Mouse (Mus musculus) heart, postnatal 14 days (tissue): ENCODE data around the gene Plekhh2. TPM values are rescaled to one million over a fixed set of nuclear protein-coding genes. Genes with fewer than 3 reads are reported as not detected.

ENCODE experiments used
- DNase-seq, 2 experiments: peaks; one replicate each; pipeline ENCODE4 v3.0.0; 2021 to 2022
- intact Hi-C: fragments of 180-260 bp; cut with DNase I; formaldehyde crosslinking; loops from one replicate; pipeline ENCODE4 v1.15.1; 2025
- total RNA-seq, 2 experiments: library from RNA; stranded (reverse); gene quantifications; 2 replicates each; pipeline ENCODE4 v1.2.3; 2021

Gene Plekhh2
- total RNA-seq, 2 experiments from 2014 or later = 4.9 to 6.3 TPM

- DNase-seq = no peak
- intact Hi-C loops = no loop called here
These were observed 120.1 kb downstream of the Plekhh2 start for GRCm38 (mm10) chr17:84631836-84632235.

- DNase-seq = no peak
- intact Hi-C loops = no loop called here
These were observed 121.7 kb downstream of the Plekhh2 start for GRCm38 (mm10) chr17:84633443-84633842.

- peak in 1 of 2 experiments; percentile 23 for DNase-seq
- intact Hi-C loops = no loop called here
These were observed 124.6 kb downstream of the Plekhh2 start for GRCm38 (mm10) chr17:84636328-84636727.

GRCm38 (mm10) chr17:84637971-84638370 lies 126.3 kb downstream of the Plekhh2 start:
- DNase-seq = no peak
- intact Hi-C loops = no loop called here

DNA sequence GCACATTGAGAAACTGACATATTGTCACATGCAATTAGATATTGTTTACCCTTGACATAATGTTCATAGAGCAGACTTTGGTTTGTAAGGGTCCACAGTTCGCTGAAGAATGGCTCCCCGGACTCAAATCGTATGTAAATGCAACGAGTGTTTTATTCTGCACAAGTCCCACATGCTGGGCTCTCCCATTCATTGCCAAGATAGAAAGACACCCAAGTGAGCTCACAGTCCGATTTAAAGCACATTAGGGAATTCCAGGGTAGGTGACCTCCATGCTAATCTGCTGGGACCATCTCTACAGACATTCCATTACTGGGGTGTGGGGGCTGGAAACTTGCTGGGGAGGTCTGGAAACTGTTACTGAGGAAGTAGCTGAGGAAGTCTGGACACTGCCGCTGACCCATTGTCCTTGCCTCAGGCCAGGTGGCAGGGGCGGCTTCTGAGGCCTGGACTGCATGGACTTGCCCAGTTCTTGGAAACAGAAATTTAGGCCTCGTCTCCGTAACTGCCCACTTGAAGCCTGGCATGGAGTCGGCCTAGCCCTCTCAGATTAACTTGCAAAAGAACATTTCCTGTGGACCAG lies 128.2 kb downstream of the Plekhh2 start:
- intact Hi-C loops = no loop called here

GRCm38 (mm10) chr17:84641893-84642292 lies 130.2 kb downstream of the Plekhh2 start:
- intact Hi-C loops = no loop called here
- peak; percentile 21 to 49 for DNase-seq

More for the DNA sequence above, 128.2 kb downstream of the Plekhh2 start:
- no peak for DNase-seq

- intact Hi-C loops = no loop called here
- no peak for DNase-seq
These were observed 130.6 kb downstream of the Plekhh2 start for GRCm38 (mm10) chr17:84642324-84642723.

DNA sequence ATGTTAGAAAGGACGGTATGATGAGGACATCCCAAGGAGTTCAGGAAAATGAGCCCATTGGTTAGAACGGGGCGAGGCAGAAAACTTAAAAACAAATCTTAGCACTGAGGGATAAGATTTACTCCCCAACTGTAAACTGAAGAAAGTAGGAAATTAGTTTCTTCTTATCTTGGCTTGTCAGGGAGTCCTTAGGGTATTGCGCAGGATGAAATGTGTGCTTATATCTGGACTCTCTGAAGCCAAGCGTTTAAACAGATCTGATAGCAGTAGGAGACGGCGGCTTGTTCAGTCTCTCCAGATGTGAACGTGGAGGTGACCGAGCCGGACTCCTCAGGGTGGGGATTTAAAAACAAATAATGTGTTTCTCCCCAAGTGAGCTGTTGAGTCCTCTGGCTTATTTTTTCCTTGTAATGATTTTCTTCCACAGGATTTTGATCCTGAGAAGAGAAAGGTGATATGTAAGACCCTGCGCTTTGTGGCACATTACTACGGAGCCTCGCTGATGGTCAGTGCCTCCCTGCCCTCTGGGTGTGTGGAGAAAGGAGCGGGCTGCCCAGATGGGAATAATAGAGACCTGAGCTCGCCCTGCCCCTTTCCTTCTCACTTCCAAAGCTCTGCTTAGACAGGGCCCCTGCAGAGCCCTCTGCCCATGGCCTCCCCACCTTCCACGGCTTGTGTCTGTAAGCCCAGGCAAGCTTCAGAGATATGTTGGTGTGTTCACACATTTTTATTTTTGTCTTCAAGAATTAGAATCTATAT lies 132.8 kb downstream of the Plekhh2 start:
- intact Hi-C loops = no loop called here
- no peak for DNase-seq

GRCm38 (mm10) chr17:84645119-84645518 lies 133.4 kb downstream of the Plekhh2 start:
- DNase-seq = no peak
- intact Hi-C loops = no loop called here

DNA sequence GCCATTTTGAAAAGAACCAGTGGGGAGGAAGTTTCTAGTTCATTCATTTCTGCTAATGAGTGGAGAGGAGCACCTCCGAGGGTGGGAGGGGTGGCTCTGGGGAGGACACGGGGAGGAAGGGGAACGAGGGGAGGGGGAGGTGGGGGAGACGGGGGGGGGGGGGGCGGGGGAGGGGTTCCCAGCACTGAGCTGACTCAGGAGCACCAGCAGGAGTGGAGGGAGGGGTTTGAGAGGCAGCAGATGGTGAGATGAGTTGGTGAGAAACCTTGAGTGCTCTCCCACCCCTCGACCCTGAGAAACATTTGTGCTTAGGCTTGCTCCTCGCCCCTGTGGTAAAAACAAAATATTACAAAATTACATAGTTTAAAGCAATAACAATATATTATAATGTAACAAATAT lies 134.2 kb downstream of the Plekhh2 start:
- no peak for DNase-seq
- intact Hi-C loops = no loop called here

DNA sequence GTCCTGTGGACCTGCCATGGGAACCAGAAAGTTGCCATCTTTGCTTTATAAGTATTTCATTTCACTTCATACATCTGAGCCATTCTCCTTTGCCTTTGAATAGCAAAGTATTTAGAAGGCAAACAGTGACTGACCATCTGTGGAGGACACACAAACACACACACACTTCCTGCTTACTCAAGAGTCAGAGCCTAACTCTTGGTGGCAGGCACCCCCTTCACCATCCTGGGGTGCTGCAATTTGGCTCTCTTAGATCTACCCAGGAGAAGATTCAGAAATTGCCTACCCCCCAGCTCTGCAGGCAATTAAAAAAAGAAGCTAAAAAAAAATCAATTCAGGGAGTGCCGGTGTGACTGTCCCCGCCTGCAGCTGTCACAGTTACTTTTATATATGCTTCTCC lies 134.8 kb downstream of the Plekhh2 start:
- DNase-seq = no peak
- intact Hi-C loops = no loop called here

DNA sequence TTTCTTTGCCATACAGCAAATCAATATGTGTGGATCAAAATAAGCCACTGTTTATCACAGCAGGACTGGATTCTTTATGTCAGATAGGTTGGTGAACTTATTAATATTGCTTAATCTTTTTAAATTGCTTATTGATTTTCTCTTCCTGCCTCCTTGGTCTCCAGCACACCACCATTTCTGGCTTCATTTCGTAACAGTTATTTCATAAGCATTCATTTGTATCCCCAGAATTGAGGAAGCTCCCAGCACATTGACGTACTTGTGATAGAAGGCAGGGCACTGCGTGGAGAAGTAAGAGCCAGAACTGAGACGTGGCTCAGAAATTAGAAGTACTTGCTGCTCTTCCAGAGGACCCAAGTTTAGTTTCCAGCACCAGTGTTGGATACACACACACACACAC lies 135.9 kb downstream of the Plekhh2 start:
- no peak for DNase-seq
- intact Hi-C loops = no loop called here

- intact Hi-C loops = no loop called here
- no peak for DNase-seq
These were observed 138.8 kb downstream of the Plekhh2 start for GRCm38 (mm10) chr17:84650302-84651017.

GRCm38 (mm10) chr17:84653544-84653943 lies 141.8 kb downstream of the Plekhh2 start:
- no peak for DNase-seq
- intact Hi-C loops = no loop called here

- intact Hi-C loops = no loop called here
- no peak for DNase-seq
These were observed 144.5 kb downstream of the Plekhh2 start for GRCm38 (mm10) chr17:84656205-84656604.

GRCm38 (mm10) chr17:84656653-84657421 lies 145.1 kb downstream of the Plekhh2 start:
- intact Hi-C loops = no loop called here

DNA sequence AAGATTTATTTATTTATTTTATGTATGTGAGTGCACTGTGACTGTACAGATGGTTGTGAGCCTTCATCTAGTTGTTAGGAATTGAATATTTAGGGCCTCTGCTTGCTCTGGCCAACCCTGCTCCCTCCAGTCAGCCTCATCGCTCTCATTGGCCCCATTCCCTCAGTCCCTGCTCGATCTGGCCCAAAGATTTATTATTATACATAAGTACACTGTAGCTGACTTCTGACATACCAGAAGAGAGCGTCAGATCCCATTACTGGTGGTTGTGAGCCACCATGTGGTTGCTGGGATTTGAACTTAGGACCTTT lies 145.7 kb downstream of the Plekhh2 start:
- no peak for DNase-seq
- intact Hi-C loops = no loop called here

More at GRCm38 (mm10) chr17:84656653-84657421, 145.1 kb downstream of the Plekhh2 start:
- no peak for DNase-seq

GRCm38 (mm10) chr17:84657782-84658181 lies 146.1 kb downstream of the Plekhh2 start:
- no peak for DNase-seq
- intact Hi-C loops = no loop called here

- intact Hi-C loops = no loop called here
- DNase-seq = no peak
These were observed 146.5 kb downstream of the Plekhh2 start for GRCm38 (mm10) chr17:84658195-84658594.

GRCm38 (mm10) chr17:84658951-84659350 lies 147.3 kb downstream of the Plekhh2 start:
- intact Hi-C loops = no loop called here
- DNase-seq = no peak

DNA sequence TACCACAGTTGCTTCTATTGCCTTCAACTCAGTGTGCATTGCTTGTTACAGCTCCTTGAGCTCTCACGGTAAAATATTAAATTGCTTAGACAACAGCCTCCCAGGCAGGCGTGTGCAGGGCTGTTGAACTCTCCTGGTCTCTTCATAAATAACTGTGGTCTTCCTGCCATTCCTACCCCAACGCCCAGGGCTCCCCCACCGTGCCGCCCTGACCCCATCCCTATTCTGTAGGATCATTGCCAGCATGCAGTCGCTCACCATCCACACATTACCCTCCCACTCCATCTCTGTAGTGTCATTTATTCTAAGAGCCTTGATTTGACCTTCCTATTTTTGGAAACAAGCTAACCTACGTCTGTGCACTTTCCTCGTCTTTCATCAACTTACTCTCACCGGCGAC lies 153.4 kb downstream of the Plekhh2 start:
- DNase-seq = no peak
- intact Hi-C loops = no loop called here
